Mouse (Mus musculus): ENCODE data around the gene Ppp4r1.

GRCm38 (mm10) chr17:65737622-65738021 lies 44.8 kb upstream of the Ppp4r1 start:
- TF ChIP-seq EP300 (optimal IDR thresholded peaks at IDR 0.05) (no peak), CTCF (IDR thresholded peaks at IDR 0.05; ENCODE audit: low read depth) (no peak)

All from stomach, postnatal 0 days (tissue).